Mouse (Mus musculus): ENCODE measurements around the gene Dpy19l1. TPM values are rescaled to one million over a fixed set of nuclear protein-coding genes. Genes with fewer than 3 reads are reported as not detected.

Gene Dpy19l1
- polyA plus RNA-seq, 1 experiment from 2014 or later, result 13.0 TPM

GRCm38 (mm10) chr9:24467186-24467585, 35.8 kb downstream of the Dpy19l1 start:
- Histone ChIP-seq H3K9me3 (replicated peaks) (no peaks in the 10 kb centered on the region), H3K4me1 (replicated peaks) (no peaks in the 10 kb centered on the region), H3K4me2 (no peak overlapping the region), H3K36me3 (peaks cover 44% of the 10 kb centered on the region), H3K4me3 (replicated peaks) (no peak overlapping the region), H3K27ac (no peak overlapping the region), H3K9ac (no peak overlapping the region), H3K27me3 (no peaks in the 10 kb centered on the region)
- DNase-seq (no peak), ATAC-seq (ENCODE audit: low read depth) (no peak)
- WGBS (ENCODE audit: insufficient replicate concordance), result 81% methylated on average over 5 of the region's 5 CpGs

- H3K36me3 ChIP-seq, result peaks cover 45% of the 10 kb centered on the region
- WGBS (ENCODE audit: insufficient replicate concordance), result 95% methylated on average over 1 of the region's 1 CpGs
- ATAC-seq (ENCODE audit: low read depth), result no peak
Measured at GRCm38 (mm10) chr9:24466649-24467048, 36.3 kb downstream of the Dpy19l1 start.

GRCm38 (mm10) chr9:24461379-24461961, 41.5 kb downstream of the Dpy19l1 start:
- 89% methylated on average over 9 of the region's 9 CpGs for WGBS (ENCODE audit: insufficient replicate concordance)
- Histone ChIP-seq H3K9me3 (replicated peaks) (no peaks in the 10 kb centered on the region), H3K4me3 (replicated peaks) (no peak overlapping the region), H3K36me3 (peaks cover 32% of the 10 kb centered on the region), H3K4me1 (replicated peaks) (no peaks in the 10 kb centered on the region), H3K4me2 (no peak overlapping the region), H3K9ac (no peak overlapping the region), H3K27me3 (no peaks in the 10 kb centered on the region), H3K27ac (no peak overlapping the region)
- no peak for DNase-seq
- ATAC-seq (ENCODE audit: low read depth), result no peak

More at GRCm38 (mm10) chr9:24466649-24467048, 36.3 kb downstream of the Dpy19l1 start:
- H3K9me3 ChIP-seq (replicated peaks), result no peaks in the 10 kb centered on the region
- DNase-seq, result no peak
- H3K4me2 ChIP-seq, result no peak overlapping the region
- no peak overlapping the region for H3K9ac ChIP-seq
- no peak overlapping the region for H3K4me3 ChIP-seq (replicated peaks)
- H3K27me3 ChIP-seq, result no peaks in the 10 kb centered on the region
- H3K4me1 ChIP-seq (replicated peaks), result no peaks in the 10 kb centered on the region
- H3K27ac ChIP-seq, result no peak overlapping the region

GRCm38 (mm10) chr9:24453833-24454232, 49.1 kb downstream of the Dpy19l1 start:
- H3K27ac ChIP-seq, result no peak overlapping the region
- H3K4me3 ChIP-seq (replicated peaks), result no peak overlapping the region
- DNase-seq (no peak), ATAC-seq (ENCODE audit: low read depth) (no peak)
- H3K36me3 ChIP-seq, result peaks cover 60% of the 10 kb centered on the region
- H3K9ac ChIP-seq, result no peak overlapping the region
- H3K27me3 ChIP-seq, result no peaks in the 10 kb centered on the region
- no peaks in the 10 kb centered on the region for H3K9me3 ChIP-seq (replicated peaks)
- 84% methylated on average over 12 of the region's 12 CpGs for WGBS (ENCODE audit: insufficient replicate concordance)
- peaks cover 4% of the 10 kb centered on the region; the same call in 1 of the 2 replicates for H3K4me1 ChIP-seq (replicated peaks)
- H3K4me2 ChIP-seq, result no peak overlapping the region

- Histone ChIP-seq H3K4me1 (replicated peaks) (peaks cover 4% of the 10 kb centered on the region; the same call in 1 of the 2 replicates), H3K9ac (no peak overlapping the region), H3K4me2 (no peak overlapping the region), H3K27ac (no peak overlapping the region), H3K4me3 (replicated peaks) (no peak overlapping the region), H3K36me3 (peaks cover 63% of the 10 kb centered on the region), H3K27me3 (no peaks in the 10 kb centered on the region), H3K9me3 (replicated peaks) (no peaks in the 10 kb centered on the region)
- no peak for DNase-seq
- 81% methylated on average over 3 of the region's 3 CpGs for WGBS (ENCODE audit: insufficient replicate concordance)
- no peak for ATAC-seq (ENCODE audit: low read depth)
Measured at GRCm38 (mm10) chr9:24450976-24451375, 52.0 kb downstream of the Dpy19l1 start.

GRCm38 (mm10) chr9:24450524-24450923, 52.4 kb downstream of the Dpy19l1 start:
- Histone ChIP-seq H3K4me2 (no peak overlapping the region), H3K36me3 (peaks cover 61% of the 10 kb centered on the region), H3K4me1 (replicated peaks) (peaks cover 4% of the 10 kb centered on the region; the same call in 1 of the 2 replicates), H3K9ac (no peak overlapping the region), H3K9me3 (replicated peaks) (no peaks in the 10 kb centered on the region), H3K27me3 (no peaks in the 10 kb centered on the region), H3K4me3 (replicated peaks) (no peak overlapping the region), H3K27ac (no peak overlapping the region)
- WGBS (ENCODE audit: insufficient replicate concordance), result 82% methylated on average over 7 of the region's 7 CpGs
- DNase-seq (no peak), ATAC-seq (ENCODE audit: low read depth) (no peak)

- 67% methylated on average over 2 of the region's 2 CpGs for WGBS (ENCODE audit: insufficient replicate concordance)
- Histone ChIP-seq H3K4me3 (replicated peaks) (no peak overlapping the region), H3K27ac (no peak overlapping the region), H3K27me3 (no peaks in the 10 kb centered on the region), H3K36me3 (peaks cover 52% of the 10 kb centered on the region), H3K4me1 (replicated peaks) (peaks cover 5% of the 10 kb centered on the region; the same call in 1 of the 2 replicates), H3K9ac (no peak overlapping the region), H3K4me2 (no peak overlapping the region), H3K9me3 (replicated peaks) (no peaks in the 10 kb centered on the region)
- no peak for ATAC-seq (ENCODE audit: low read depth)
- DNase-seq, result no peak
Measured at GRCm38 (mm10) chr9:24434901-24435300, 68.0 kb downstream of the Dpy19l1 start.

GRCm38 (mm10) chr9:24429721-24430120, 73.2 kb downstream of the Dpy19l1 start:
- Histone ChIP-seq H3K9me3 (replicated peaks) (no peaks in the 10 kb centered on the region), H3K4me2 (no peak overlapping the region), H3K27ac (no peak overlapping the region), H3K9ac (no peak overlapping the region), H3K27me3 (no peaks in the 10 kb centered on the region), H3K4me3 (replicated peaks) (no peak overlapping the region), H3K4me1 (replicated peaks) (0 out of 2 replicates have a peak, but pooled peaks cover 2% of the 10 kb centered on the region), H3K36me3 (peaks cover 60% of the 10 kb centered on the region)
- ATAC-seq (ENCODE audit: low read depth) (no peak), DNase-seq (no peak)

GRCm38 (mm10) chr9:24425679-24426078, 77.3 kb downstream of the Dpy19l1 start:
- Histone ChIP-seq H3K36me3 (peaks cover 65% of the 10 kb centered on the region), H3K4me3 (replicated peaks) (no peak overlapping the region)

GRCm38 (mm10) chr9:24423241-24423640, 79.7 kb downstream of the Dpy19l1 start:
- WGBS (ENCODE audit: insufficient replicate concordance), result 84% methylated on average over 8 of the region's 8 CpGs
- no peak overlapping the region for H3K27ac ChIP-seq
- no peak overlapping the region for H3K4me2 ChIP-seq
- DNase-seq (no peak), ATAC-seq (ENCODE audit: low read depth) (no peak)
- no peaks in the 10 kb centered on the region for H3K27me3 ChIP-seq
- H3K9me3 ChIP-seq (replicated peaks), result no peaks in the 10 kb centered on the region
- H3K36me3 ChIP-seq, result peaks cover 72% of the 10 kb centered on the region
- H3K9ac ChIP-seq, result no peak overlapping the region
- H3K4me1 ChIP-seq (replicated peaks), result no peaks in the 10 kb centered on the region
- H3K4me3 ChIP-seq (replicated peaks), result no peak overlapping the region

More at GRCm38 (mm10) chr9:24425679-24426078, 77.3 kb downstream of the Dpy19l1 start:
- Histone ChIP-seq H3K27ac (no peak overlapping the region), H3K4me2 (no peak overlapping the region), H3K27me3 (no peaks in the 10 kb centered on the region), H3K4me1 (replicated peaks) (no peaks in the 10 kb centered on the region), H3K9me3 (replicated peaks) (no peaks in the 10 kb centered on the region), H3K9ac (no peak overlapping the region)
- no peak for DNase-seq
- 83% methylated on average over 1 of the region's 1 CpGs for WGBS (ENCODE audit: insufficient replicate concordance)
- ATAC-seq (ENCODE audit: low read depth), result no peak

GRCm38 (mm10) chr9:24421888-24422287, 81.1 kb downstream of the Dpy19l1 start:
- H3K4me1 ChIP-seq (replicated peaks), result no peaks in the 10 kb centered on the region
- ATAC-seq (ENCODE audit: low read depth) (no peak), DNase-seq (no peak)
- H3K4me3 ChIP-seq (replicated peaks), result no peak overlapping the region
- no peak overlapping the region for H3K9ac ChIP-seq
- H3K4me2 ChIP-seq, result no peak overlapping the region
- peaks cover 78% of the 10 kb centered on the region for H3K36me3 ChIP-seq
- no peaks in the 10 kb centered on the region for H3K9me3 ChIP-seq (replicated peaks)
- 67% methylated on average over 1 of the region's 1 CpGs for WGBS (ENCODE audit: insufficient replicate concordance)
- no peak overlapping the region for H3K27ac ChIP-seq
- H3K27me3 ChIP-seq, result no peaks in the 10 kb centered on the region

GRCm38 (mm10) chr9:24421221-24421620, 81.7 kb downstream of the Dpy19l1 start:
- Histone ChIP-seq H3K36me3 (peaks cover 80% of the 10 kb centered on the region), H3K4me2 (no peak overlapping the region), H3K27ac (no peak overlapping the region), H3K9ac (no peak overlapping the region), H3K9me3 (replicated peaks) (no peaks in the 10 kb centered on the region), H3K27me3 (no peaks in the 10 kb centered on the region), H3K4me3 (replicated peaks) (no peak overlapping the region), H3K4me1 (replicated peaks) (no peaks in the 10 kb centered on the region)
- no peak for ATAC-seq (ENCODE audit: low read depth)
- WGBS (ENCODE audit: insufficient replicate concordance), result 84% methylated on average over 3 of the region's 3 CpGs
- DNase-seq, result no peak

Data from liver, embryonic 13.5 days (tissue).